Mouse (Mus musculus): ENCODE results near the gene Pou2f2. TPM values are rescaled to one million over a fixed set of nuclear protein-coding genes. Genes with fewer than 3 reads are reported as not detected.
A peak's percentile ranks its signal among the peaks of the same experiment; 100 is the strongest.

Pou2f2 gene
- polyA plus RNA-seq, 1 experiment from 2014 or later, result 56.2 TPM

GRCm38 (mm10) chr7:25086656-25087055 lies 92.9 kb downstream of the Pou2f2 start:
- Histone ChIP-seq H3K9me3 (no peaks in the 10 kb centered on the region), H3K27me3 (no peaks in the 10 kb centered on the region), H3K4me2 (replicated peaks) (no peak overlapping the region), H3K4me3 (replicated peaks) (no peak overlapping the region), H3K9ac (replicated peaks) (no peak overlapping the region), H3K36me3 (peaks cover 49% of the 10 kb centered on the region), H3K27ac (no peak overlapping the region), H3K4me1 (replicated peaks) (peaks cover 20% of the 10 kb centered on the region)
- no peak for ATAC-seq
- WGBS, result 50% methylated on average over 3 of the region's 3 CpGs

GRCm38 (mm10) chr7:25084621-25085020 lies 94.9 kb downstream of the Pou2f2 start:
- peak overlapping the region; percentile 4; the same call in 1 of the 2 replicates for H3K27ac ChIP-seq
- H3K4me2 ChIP-seq (replicated peaks), result no peak overlapping the region
- H3K36me3 ChIP-seq, result peaks cover 63% of the 10 kb centered on the region
- H3K9me3 ChIP-seq, result no peaks in the 10 kb centered on the region
- no peak overlapping the region for H3K4me3 ChIP-seq (replicated peaks)
- no peaks in the 10 kb centered on the region for H3K27me3 ChIP-seq
- H3K9ac ChIP-seq (replicated peaks), result 0 out of 2 replicates have a peak overlapping the region, but pooled peaks have one; percentile 0
- no peak for ATAC-seq
- peaks cover 19% of the 10 kb centered on the region for H3K4me1 ChIP-seq (replicated peaks)
- WGBS, result 90% methylated on average over 5 of the region's 5 CpGs

GRCm38 (mm10) chr7:25082510-25082909 lies 97.0 kb downstream of the Pou2f2 start:
- no peak for ATAC-seq

GRCm38 (mm10) chr7:25080431-25080830 lies 99.1 kb downstream of the Pou2f2 start:
- Histone ChIP-seq H3K4me1 (replicated peaks) (peaks cover 33% of the 10 kb centered on the region), H3K27ac (no peak overlapping the region)
- ATAC-seq, result no peak

More at GRCm38 (mm10) chr7:25082510-25082909, 97.0 kb downstream of the Pou2f2 start:
- peaks cover 25% of the 10 kb centered on the region for H3K4me1 ChIP-seq (replicated peaks)
- H3K4me2 ChIP-seq (replicated peaks), result no peak overlapping the region
- H3K4me3 ChIP-seq (replicated peaks), result no peak overlapping the region
- no peak overlapping the region for H3K9ac ChIP-seq (replicated peaks)
- H3K36me3 ChIP-seq, result peaks cover 67% of the 10 kb centered on the region
- H3K9me3 ChIP-seq, result no peaks in the 10 kb centered on the region
- WGBS, result 86% methylated on average over 4 of the region's 4 CpGs
- H3K27ac ChIP-seq, result no peak overlapping the region
- H3K27me3 ChIP-seq, result no peaks in the 10 kb centered on the region

GRCm38 (mm10) chr7:25079496-25080026 lies 100.0 kb downstream of the Pou2f2 start:
- peaks cover 37% of the 10 kb centered on the region for H3K4me1 ChIP-seq (replicated peaks)
- no peak for ATAC-seq
- H3K4me2 ChIP-seq (replicated peaks), result no peak overlapping the region
- H3K36me3 ChIP-seq, result peaks cover 53% of the 10 kb centered on the region
- H3K27me3 ChIP-seq, result no peaks in the 10 kb centered on the region
- WGBS, result 84% methylated on average over 12 of the region's 12 CpGs
- H3K27ac ChIP-seq, result no peak overlapping the region
- H3K9me3 ChIP-seq, result no peaks in the 10 kb centered on the region
- H3K9ac ChIP-seq (replicated peaks), result no peak overlapping the region
- H3K4me3 ChIP-seq (replicated peaks), result no peak overlapping the region

More at GRCm38 (mm10) chr7:25080431-25080830, 99.1 kb downstream of the Pou2f2 start:
- Histone ChIP-seq H3K9ac (replicated peaks) (no peak overlapping the region), H3K9me3 (no peaks in the 10 kb centered on the region), H3K36me3 (peaks cover 61% of the 10 kb centered on the region), H3K4me3 (replicated peaks) (no peak overlapping the region; the same call in 1 of the 2 replicates), H3K27me3 (no peaks in the 10 kb centered on the region), H3K4me2 (replicated peaks) (no peak overlapping the region)
- WGBS, result 95% methylated on average over 13 of the region's 13 CpGs

GRCm38 (mm10) chr7:25077414-25077755 lies 102.1 kb downstream of the Pou2f2 start:
- peaks cover 50% of the 10 kb centered on the region for H3K4me1 ChIP-seq (replicated peaks)
- H3K9me3 ChIP-seq, result no peaks in the 10 kb centered on the region
- H3K4me3 ChIP-seq (replicated peaks), result peak overlapping the region; percentile 92
- under 1% methylated on average over 33 of the region's 33 CpGs for WGBS
- H3K9ac ChIP-seq (replicated peaks), result peak overlapping the region; percentile 97
- H3K4me2 ChIP-seq (replicated peaks), result peak overlapping the region; percentile 81
- H3K27ac ChIP-seq, result peak overlapping the region; percentile 97
- H3K36me3 ChIP-seq, result peaks cover 31% of the 10 kb centered on the region
- no peaks in the 10 kb centered on the region for H3K27me3 ChIP-seq
- ATAC-seq, result no peak

- ATAC-seq, result peak; percentile 98
- Histone ChIP-seq H3K36me3 (peaks cover 26% of the 10 kb centered on the region), H3K9me3 (no peaks in the 10 kb centered on the region), H3K27me3 (no peaks in the 10 kb centered on the region), H3K4me3 (replicated peaks) (peak overlapping the region; percentile 92), H3K4me2 (replicated peaks) (peak overlapping the region; percentile 81), H3K4me1 (replicated peaks) (peaks cover 50% of the 10 kb centered on the region), H3K9ac (replicated peaks) (peak overlapping the region; percentile 97), H3K27ac (peak overlapping the region; percentile 97)
- under 1% methylated on average over 56 of the region's 56 CpGs for WGBS
Observed at GRCm38 (mm10) chr7:25076663-25077413, 102.7 kb downstream of the Pou2f2 start.

GRCm38 (mm10) chr7:25076296-25076662 lies 103.2 kb downstream of the Pou2f2 start:
- Histone ChIP-seq H3K4me3 (replicated peaks) (peak overlapping the region; percentile 41), H3K9me3 (no peaks in the 10 kb centered on the region), H3K4me2 (replicated peaks) (peak overlapping the region; percentile 67), H3K36me3 (peaks cover 20% of the 10 kb centered on the region), H3K27ac (peak overlapping the region; percentile 93), H3K4me1 (replicated peaks) (peaks cover 56% of the 10 kb centered on the region), H3K9ac (replicated peaks) (peak overlapping the region; percentile 68), H3K27me3 (no peaks in the 10 kb centered on the region)
- ATAC-seq, result no peak
- 15% methylated on average over 7 of the region's 7 CpGs for WGBS

- Histone ChIP-seq H3K9me3 (no peaks in the 10 kb centered on the region), H3K27ac (peak overlapping the region; percentile 96), H3K4me1 (replicated peaks) (peaks cover 69% of the 10 kb centered on the region), H3K27me3 (no peaks in the 10 kb centered on the region), H3K36me3 (no peaks in the 10 kb centered on the region), H3K4me2 (replicated peaks) (peak overlapping the region; percentile 77; the same call in 1 of the 2 replicates), H3K9ac (replicated peaks) (no peak overlapping the region), H3K4me3 (replicated peaks) (no peak overlapping the region)
- 82% methylated on average over 8 of the region's 8 CpGs for WGBS
- no peak for ATAC-seq
Observed at GRCm38 (mm10) chr7:25073924-25074323, 105.6 kb downstream of the Pou2f2 start.

GRCm38 (mm10) chr7:25072716-25073390 lies 106.7 kb downstream of the Pou2f2 start:
- Histone ChIP-seq H3K9ac (replicated peaks) (peak overlapping the region; percentile 96), H3K27ac (peak overlapping the region; percentile 96), H3K36me3 (peaks cover 7% of the 10 kb centered on the region), H3K9me3 (no peaks in the 10 kb centered on the region), H3K4me3 (replicated peaks) (peak overlapping the region; percentile 69), H3K4me1 (replicated peaks) (peaks cover 69% of the 10 kb centered on the region), H3K27me3 (no peaks in the 10 kb centered on the region), H3K4me2 (replicated peaks) (peak overlapping the region; percentile 77)
- WGBS, result 0% methylated on average over 24 of the region's 33 CpGs
- peak; percentile 8; the same call in 1 of the 2 replicates for ATAC-seq

GRCm38 (mm10) chr7:25071979-25072715 lies 107.4 kb downstream of the Pou2f2 start, which contains the start of the genes Grik5 and Zfp574:
Gene Grik5, minus strand, starts transcription at chr7:25072346.
Gene Zfp574, plus strand, starts transcription at chr7:25072567.
- Histone ChIP-seq H3K27me3 (no peaks in the 10 kb centered on the region), H3K4me1 (replicated peaks) (peaks cover 69% of the 10 kb centered on the region), H3K36me3 (peaks cover 14% of the 10 kb centered on the region), H3K9me3 (no peaks in the 10 kb centered on the region), H3K27ac (peak within 1 kb of the TSS; percentile 96), H3K9ac (replicated peaks) (peak within 1 kb of the TSS; percentile 96), H3K4me2 (replicated peaks) (peak within 1 kb of the TSS; percentile 77), H3K4me3 (replicated peaks) (peak within 1 kb of the TSS; percentile 69)
- ATAC-seq, result no peak
- 2% methylated on average over 27 of the region's 28 CpGs for WGBS
